Mouse (Mus musculus) spleen, postnatal 14 days (tissue): ENCODE results near the gene Ginm1.
A peak's percentile ranks its signal among the peaks of the same experiment; 100 is the strongest.

ENCODE experiments used
- DNase-seq, 2 experiments: peaks; one replicate each; pipeline ENCODE4 v3.0.0; 2021 to 2022; ENCODE audit warnings: low spot score in 2 of 2

Ginm1 gene

GRCm38 (mm10) chr10:7792751-7793385 is at the start of gene Ginm1, which contains the start of gene Ppil4:
TSS of gene Ginm1 (minus strand) at chr10:7792824.
TSS of gene Ppil4 (plus strand) at chr10:7792891.
- peak; percentile 77 to 89 for DNase-seq

- DNase-seq: no peak
These were observed 49.0 kb upstream of the Ginm1 start for GRCm38 (mm10) chr10:7841571-7842080.

GRCm38 (mm10) chr10:7840785-7841184 is 48.2 kb upstream of the Ginm1 start:
- DNase-seq: no peak

- DNase-seq: no peak
These were observed 47.7 kb upstream of the Ginm1 start for GRCm38 (mm10) chr10:7840353-7840733.

GRCm38 (mm10) chr10:7839551-7840352 is 47.1 kb upstream of the Ginm1 start:
- DNase-seq: no peak

- no peak for DNase-seq
These were observed 46.3 kb upstream of the Ginm1 start for GRCm38 (mm10) chr10:7838874-7839421.

GRCm38 (mm10) chr10:7838036-7838435 is 45.4 kb upstream of the Ginm1 start:
- no peak for DNase-seq

GRCm38 (mm10) chr10:7837446-7837845 is 44.8 kb upstream of the Ginm1 start:
- no peak for DNase-seq

GRCm38 (mm10) chr10:7836902-7837301 is 44.3 kb upstream of the Ginm1 start:
- DNase-seq: no peak

- no peak for DNase-seq
These were observed 42.1 kb upstream of the Ginm1 start for GRCm38 (mm10) chr10:7834671-7835225.

GRCm38 (mm10) chr10:7833377-7834165 is 40.9 kb upstream of the Ginm1 start:
- peak in 1 of 2 experiments; percentile 44 for DNase-seq

GRCm38 (mm10) chr10:7832171-7832676 is 39.6 kb upstream of the Ginm1 start, which contains the start of gene Zc3h12d:
TSS of gene Zc3h12d (plus strand) at chr10:7832470.
- peak; percentile 31 to 39 for DNase-seq

GRCm38 (mm10) chr10:7826106-7826505 is 33.5 kb upstream of the Ginm1 start:
- DNase-seq: no peak

- DNase-seq: no peak
These were observed 32.6 kb upstream of the Ginm1 start for GRCm38 (mm10) chr10:7825281-7825665.

- no peak for DNase-seq
These were observed 32.1 kb upstream of the Ginm1 start for GRCm38 (mm10) chr10:7824663-7825280.

- DNase-seq: no peak
These were observed 29.4 kb upstream of the Ginm1 start for GRCm38 (mm10) chr10:7821981-7822380.

- no peak for DNase-seq
These were observed 27.5 kb upstream of the Ginm1 start for GRCm38 (mm10) chr10:7820171-7820570.

- DNase-seq: no peak
These were observed 27.0 kb upstream of the Ginm1 start for GRCm38 (mm10) chr10:7819603-7820002.

- no peak for DNase-seq
These were observed 26.5 kb upstream of the Ginm1 start for GRCm38 (mm10) chr10:7819156-7819555.

- DNase-seq: no peak
These were observed 26.1 kb upstream of the Ginm1 start for GRCm38 (mm10) chr10:7818676-7819075.

- DNase-seq: no peak
These were observed 23.9 kb upstream of the Ginm1 start for GRCm38 (mm10) chr10:7816476-7816875.
